Mouse (Mus musculus) heart, embryonic 15.5 days (tissue): Measurements from ENCODE around the gene Epb41l4b. TPM values are rescaled to one million over a fixed set of nuclear protein-coding genes. Genes with fewer than 3 reads are reported as not detected.

Experiments used
- ATAC-seq: fragments of 200-750 bp; cut with Nextera tagmentation; replicated peaks from 2 replicates; pipeline ENCODE4 v1.8.0; 2017; ENCODE audit warnings: low read depth, moderate TSS enrichment; ENCODE audit not compliant: insufficient number of reproducible peaks, insufficient read depth, low FRiP score
- H3K27ac ChIP-seq: fragments of 300-500 bp; sonication (generic); 2 replicates; pipeline ENCODE4 v1.5.1; 2015; ENCODE audit warnings: mild to moderate bottlenecking, inconsistent platforms
- H3K27me3 ChIP-seq: fragments of 300-500 bp; sonication (generic); 2 replicates; pipeline ENCODE4 v1.6.1; 2015; ENCODE audit warnings: inconsistent platforms
- H3K36me3 ChIP-seq: fragments of 300-500 bp; sonication (generic); 2 replicates; pipeline ENCODE4 v1.6.1; 2015; ENCODE audit warnings: mild to moderate bottlenecking, inconsistent platforms
- H3K4me1 ChIP-seq: fragments of 300-500 bp; sonication (generic); replicated peaks from 2 replicates; pipeline ENCODE4 v1.6.1; 2015; ENCODE audit warnings: inconsistent platforms
- H3K4me2 ChIP-seq: fragments of 300-500 bp; sonication (generic); 2 replicates; pipeline ENCODE4 v1.6.1; 2015; ENCODE audit warnings: inconsistent platforms, mild to moderate bottlenecking, moderate library complexity
- H3K4me3 ChIP-seq: fragments of 300-500 bp; sonication (generic); 2 replicates; pipeline ENCODE4 v1.5.1; 2015; ENCODE audit warnings: mild to moderate bottlenecking, inconsistent platforms
- H3K9ac ChIP-seq: fragments of 300-500 bp; sonication (generic); 2 replicates; pipeline ENCODE4 v1.6.1; 2015; ENCODE audit warnings: mild to moderate bottlenecking, inconsistent platforms
- H3K9me3 ChIP-seq: fragments of 300-500 bp; sonication (generic); replicated peaks from 2 replicates; pipeline ENCODE4 v1.6.1; 2016; ENCODE audit warnings: inconsistent platforms
- WGBS: fragments of 180-500 bp; shearing (Covaris S2); methylation state at CpG from one replicate; pipeline ENCODE4 v1.1.7; 2015; ENCODE audit warnings: mixed read lengths; 5-methylcytosine and 5-hydroxymethylcytosine counted together
- polyA plus RNA-seq: library from polyadenylated mRNA; unstranded; fragments of >200 nt; fragmentation: Nextera tagmentation; extraction: Ambion mirVana; gene quantifications from 2 replicates; pipeline ENCODE4 v1.2.1, GENCODE M21; 2015

Gene Epb41l4b
- polyA plus RNA-seq, 1 experiment from 2014 or later = 0.31 TPM

DNA sequence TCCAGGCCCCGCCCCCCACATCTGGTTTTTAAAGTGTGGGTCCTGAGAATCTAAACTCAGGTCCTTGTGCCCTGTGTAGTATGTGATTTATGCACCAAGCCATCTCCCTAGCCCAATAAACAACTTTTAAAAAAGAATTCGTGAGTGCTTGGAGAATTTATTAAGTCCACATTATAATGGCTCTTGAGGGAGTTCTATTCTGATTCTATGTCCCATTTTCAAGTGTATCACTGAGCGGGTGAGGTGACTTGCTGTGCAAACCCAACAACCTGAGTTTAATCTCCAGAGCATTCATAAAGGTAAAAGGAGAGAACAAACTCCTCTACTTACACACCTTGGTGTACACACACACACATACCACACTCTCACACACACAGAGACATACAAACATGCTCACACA lies 25.4 kb upstream of the Epb41l4b start:
- Histone ChIP-seq H3K27me3 (no peaks in the 10 kb centered on the region), H3K4me3 (no peak overlapping the region), H3K27ac (no peak overlapping the region), H3K9me3 (no peaks in the 10 kb centered on the region), H3K4me2 (no peak overlapping the region), H3K9ac (no peak overlapping the region), H3K36me3 (no peaks in the 10 kb centered on the region), H3K4me1 (peaks cover 10% of the 10 kb centered on the region)
- 82% methylated on average over 3 of the region's 3 CpGs for WGBS
- ATAC-seq = no peak

DNA sequence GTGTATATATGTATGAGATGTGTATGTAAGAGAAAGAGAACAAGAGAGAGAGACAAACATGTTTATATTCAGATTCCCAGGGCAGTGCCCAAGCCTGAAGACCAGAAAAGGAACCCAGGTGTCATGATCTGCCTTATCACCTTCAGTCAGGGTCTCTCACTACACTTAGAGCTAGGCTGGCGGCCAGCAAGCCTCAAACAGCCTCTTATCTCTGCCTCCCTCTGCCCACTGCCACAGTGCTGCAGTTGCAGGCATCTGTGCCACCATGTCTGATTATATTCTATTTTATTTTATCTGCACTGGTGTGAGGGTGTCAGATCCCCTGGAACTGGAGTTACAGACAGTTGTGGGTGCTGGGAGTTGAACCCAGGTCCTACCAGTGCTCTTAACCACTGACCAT lies 25.0 kb upstream of the Epb41l4b start:
- no peaks in the 10 kb centered on the region for H3K27me3 ChIP-seq
- H3K4me3 ChIP-seq = no peak overlapping the region
- peaks cover 10% of the 10 kb centered on the region for H3K4me1 ChIP-seq
- no peaks in the 10 kb centered on the region for H3K36me3 ChIP-seq
- 28% methylated on average over 1 of the region's 1 CpGs for WGBS
- H3K9me3 ChIP-seq = no peaks in the 10 kb centered on the region
- H3K27ac ChIP-seq = no peak overlapping the region
- H3K4me2 ChIP-seq = no peak overlapping the region
- no peak for ATAC-seq
- no peak overlapping the region for H3K9ac ChIP-seq

DNA sequence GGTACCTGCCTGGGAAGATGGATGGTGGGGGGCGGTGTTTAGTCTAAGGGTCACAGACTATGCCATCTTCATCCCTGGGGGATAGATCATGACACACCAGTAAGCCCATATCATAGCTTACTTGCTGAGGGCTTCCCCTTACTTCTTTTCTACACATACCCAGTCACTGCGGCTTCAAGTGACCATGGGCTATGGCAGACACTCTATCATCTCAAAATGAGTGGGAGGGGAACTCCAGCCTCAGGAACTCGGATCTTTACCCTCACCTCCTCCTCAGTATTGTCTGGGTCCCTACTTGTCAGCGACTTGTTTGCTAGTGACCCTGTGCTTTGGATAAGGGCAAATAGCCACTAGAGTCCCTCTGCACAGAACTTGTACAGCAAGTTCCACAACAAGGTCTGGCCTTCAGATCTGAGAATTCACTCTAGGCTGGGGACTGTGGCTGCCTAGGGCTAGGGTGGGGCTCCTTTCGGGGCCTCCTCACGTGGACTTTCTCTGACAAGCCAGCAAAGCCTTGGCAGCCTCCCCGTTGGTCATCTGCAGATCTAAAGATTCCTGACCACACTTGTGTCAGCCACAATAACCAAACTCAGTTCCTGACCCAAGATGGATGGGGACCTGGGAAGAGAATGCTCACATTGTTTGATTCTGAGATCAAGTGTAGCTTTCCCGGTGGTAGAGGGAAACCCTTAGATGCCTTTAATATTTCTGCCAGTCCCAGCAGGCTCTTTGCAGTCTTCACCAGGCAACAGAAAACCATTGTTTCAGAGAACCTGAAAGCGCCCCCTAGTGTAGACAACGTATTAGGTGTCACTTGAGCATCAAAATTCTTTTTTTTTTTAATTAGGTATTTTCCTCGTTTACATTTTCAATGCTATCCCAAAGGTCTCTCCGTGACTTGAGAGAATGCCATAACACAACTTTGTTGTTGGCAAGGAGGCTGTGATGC lies 24.0 kb upstream of the Epb41l4b start:
- ATAC-seq = no peak

DNA sequence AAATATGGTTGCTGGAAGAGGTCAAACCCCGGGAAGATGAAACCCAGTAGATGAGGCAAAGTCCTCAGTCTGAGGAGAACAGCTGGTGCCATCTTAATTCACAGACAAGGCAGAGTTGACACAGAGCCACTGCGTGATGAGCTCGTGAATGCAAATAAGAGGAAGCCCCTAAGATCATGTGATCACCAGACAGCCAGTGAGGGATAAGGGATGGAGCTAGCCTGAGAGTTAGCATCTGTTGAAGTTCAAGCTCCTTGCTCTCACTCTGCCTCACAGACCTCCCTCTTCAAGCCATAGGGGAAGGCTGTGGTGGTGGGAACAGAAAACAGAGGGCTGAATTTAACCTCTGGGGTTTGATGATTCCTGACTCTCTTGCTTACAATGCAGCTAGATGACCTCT lies 22.4 kb upstream of the Epb41l4b start:
- Histone ChIP-seq H3K9ac (no peak overlapping the region), H3K27ac (no peak overlapping the region), H3K9me3 (no peaks in the 10 kb centered on the region), H3K4me2 (no peak overlapping the region), H3K27me3 (0 out of 2 replicates have a peak, but pooled peaks cover 3% of the 10 kb centered on the region), H3K4me3 (no peak overlapping the region), H3K4me1 (0 out of 2 replicates have a peak, but pooled peaks cover 2% of the 10 kb centered on the region), H3K36me3 (no peaks in the 10 kb centered on the region)
- 58% methylated on average over 3 of the region's 3 CpGs for WGBS
- no peak for ATAC-seq

More for the DNA sequence above, 24.0 kb upstream of the Epb41l4b start:
- no peak overlapping the region for H3K27ac ChIP-seq
- peaks cover 8% of the 10 kb centered on the region; the same call in 1 of the 2 replicates for H3K4me1 ChIP-seq
- WGBS = 55% methylated on average over 12 of the region's 12 CpGs
- no peaks in the 10 kb centered on the region for H3K9me3 ChIP-seq
- no peak overlapping the region for H3K4me2 ChIP-seq
- H3K4me3 ChIP-seq = no peak overlapping the region
- no peak overlapping the region for H3K9ac ChIP-seq
- H3K36me3 ChIP-seq = no peaks in the 10 kb centered on the region
- 0 out of 2 replicates have a peak, but pooled peaks cover 3% of the 10 kb centered on the region for H3K27me3 ChIP-seq

DNA sequence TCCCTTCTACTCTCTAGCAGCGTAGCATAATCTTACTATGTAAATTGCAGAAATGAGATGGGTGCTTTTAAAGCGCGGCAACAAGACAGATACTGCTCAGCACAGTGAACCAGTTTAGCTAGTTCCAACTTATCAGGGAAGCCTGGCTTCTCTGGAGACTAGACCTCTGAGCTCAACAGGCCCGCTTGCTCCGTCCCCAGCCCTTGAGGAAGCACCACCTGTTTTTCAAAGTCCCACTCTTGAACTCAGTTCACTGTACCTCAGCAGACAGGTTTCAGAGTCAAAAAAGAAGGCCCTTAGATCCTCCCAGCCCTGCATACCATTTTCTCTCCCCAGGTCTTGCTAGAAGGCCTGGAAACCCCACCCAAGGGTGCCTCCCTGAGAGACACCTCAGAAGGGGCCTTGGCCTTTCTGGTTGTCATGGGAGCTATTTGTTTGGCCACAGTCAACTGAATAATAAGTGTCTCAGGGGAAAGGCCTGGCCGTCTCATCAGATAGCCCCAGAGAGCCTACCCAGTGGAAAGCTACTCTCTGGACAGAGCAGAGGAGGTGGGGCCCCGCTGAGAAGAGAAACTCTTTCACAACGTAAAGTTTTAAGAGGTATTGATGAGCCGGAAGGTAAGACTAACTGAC lies 21.5 kb upstream of the Epb41l4b start:
- 0 out of 2 replicates have a peak, but pooled peaks cover 2% of the 10 kb centered on the region for H3K4me1 ChIP-seq
- no peak overlapping the region for H3K9ac ChIP-seq
- H3K4me2 ChIP-seq = no peak overlapping the region
- WGBS = 85% methylated on average over 9 of the region's 9 CpGs
- H3K27ac ChIP-seq = no peak overlapping the region
- no peaks in the 10 kb centered on the region for H3K9me3 ChIP-seq
- 0 out of 2 replicates have a peak, but pooled peaks cover 3% of the 10 kb centered on the region for H3K27me3 ChIP-seq
- no peaks in the 10 kb centered on the region for H3K36me3 ChIP-seq
- H3K4me3 ChIP-seq = no peak overlapping the region
- ATAC-seq = no peak

DNA sequence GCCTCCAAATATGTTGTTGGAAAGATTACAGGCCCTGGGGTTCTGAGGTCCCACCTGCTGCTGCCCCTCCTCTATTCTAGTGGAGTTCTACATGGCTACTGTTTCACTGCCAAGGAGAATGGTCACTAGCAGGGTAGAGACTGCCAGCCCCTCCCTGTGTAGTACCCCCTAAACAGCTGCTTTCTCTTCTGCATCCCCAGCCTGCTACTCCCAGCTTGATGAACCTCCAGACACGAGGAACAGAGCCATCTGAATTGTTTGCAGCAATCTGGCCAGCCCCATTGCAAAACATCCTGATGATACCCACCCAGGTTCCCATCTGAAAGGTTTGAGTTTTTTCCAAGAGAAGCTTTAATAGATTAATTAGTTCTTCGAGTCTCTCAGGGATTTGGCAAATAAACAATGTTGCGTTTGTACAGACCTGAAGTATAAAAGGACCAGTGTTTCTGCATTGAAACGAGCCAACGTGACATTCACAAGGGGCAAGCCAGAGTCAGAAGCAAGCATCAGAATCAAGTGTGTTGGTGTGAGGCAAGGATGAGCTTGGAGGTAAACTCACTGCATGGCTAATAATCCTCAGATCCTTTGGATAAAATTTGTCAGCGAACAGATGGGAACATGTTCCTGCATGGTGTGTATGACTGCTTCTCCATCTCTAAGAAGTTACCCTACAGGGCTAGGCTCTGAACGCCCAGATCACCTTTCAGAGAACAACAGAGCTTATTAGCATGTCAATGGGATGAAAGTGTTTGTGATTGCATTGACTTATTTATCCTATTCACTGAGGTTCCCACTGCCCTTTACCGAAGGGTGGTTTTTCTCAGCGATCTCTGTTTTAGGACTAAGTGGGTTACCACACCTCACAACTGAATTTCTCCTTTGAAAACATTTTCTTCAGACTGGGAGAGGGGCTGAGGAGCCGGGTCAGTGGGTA lies 19.8 kb upstream of the Epb41l4b start:
- Histone ChIP-seq H3K36me3 (no peaks in the 10 kb centered on the region), H3K4me2 (no peak overlapping the region), H3K27ac (no peak overlapping the region), H3K27me3 (0 out of 2 replicates have a peak, but pooled peaks cover 3% of the 10 kb centered on the region), H3K4me1 (no peaks in the 10 kb centered on the region), H3K9me3 (no peaks in the 10 kb centered on the region), H3K4me3 (no peak overlapping the region), H3K9ac (no peak overlapping the region)
- ATAC-seq = no peak
- 51% methylated on average over 10 of the region's 10 CpGs for WGBS

DNA sequence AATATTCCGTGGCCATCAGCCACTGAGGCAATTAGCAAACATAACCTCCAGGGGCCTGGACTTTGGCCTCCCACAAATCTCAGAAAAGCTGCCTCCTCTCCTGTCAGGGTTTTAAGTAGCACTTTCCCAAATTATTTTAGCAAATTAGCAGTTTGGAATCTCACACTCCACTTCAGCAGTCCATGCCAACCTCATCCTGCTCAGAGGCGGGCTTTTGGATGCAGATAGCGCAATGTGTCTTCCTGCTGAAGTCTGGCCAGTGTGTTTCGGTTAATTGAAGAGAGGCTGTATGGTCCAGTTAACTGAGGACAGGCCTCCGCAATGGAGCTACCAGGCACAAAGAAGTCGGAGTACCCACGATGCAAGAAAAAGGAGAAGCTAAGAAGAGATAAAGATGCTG lies 17.3 kb upstream of the Epb41l4b start:
- no peak overlapping the region for H3K4me3 ChIP-seq
- peaks cover 8% of the 10 kb centered on the region for H3K4me1 ChIP-seq
- no peak for ATAC-seq
- WGBS = 71% methylated on average over 7 of the region's 7 CpGs
- H3K9ac ChIP-seq = no peak overlapping the region
- H3K27ac ChIP-seq = no peak overlapping the region
- H3K27me3 ChIP-seq = 0 out of 2 replicates have a peak, but pooled peaks cover 3% of the 10 kb centered on the region
- H3K36me3 ChIP-seq = no peaks in the 10 kb centered on the region
- no peaks in the 10 kb centered on the region for H3K9me3 ChIP-seq
- no peak overlapping the region for H3K4me2 ChIP-seq

DNA sequence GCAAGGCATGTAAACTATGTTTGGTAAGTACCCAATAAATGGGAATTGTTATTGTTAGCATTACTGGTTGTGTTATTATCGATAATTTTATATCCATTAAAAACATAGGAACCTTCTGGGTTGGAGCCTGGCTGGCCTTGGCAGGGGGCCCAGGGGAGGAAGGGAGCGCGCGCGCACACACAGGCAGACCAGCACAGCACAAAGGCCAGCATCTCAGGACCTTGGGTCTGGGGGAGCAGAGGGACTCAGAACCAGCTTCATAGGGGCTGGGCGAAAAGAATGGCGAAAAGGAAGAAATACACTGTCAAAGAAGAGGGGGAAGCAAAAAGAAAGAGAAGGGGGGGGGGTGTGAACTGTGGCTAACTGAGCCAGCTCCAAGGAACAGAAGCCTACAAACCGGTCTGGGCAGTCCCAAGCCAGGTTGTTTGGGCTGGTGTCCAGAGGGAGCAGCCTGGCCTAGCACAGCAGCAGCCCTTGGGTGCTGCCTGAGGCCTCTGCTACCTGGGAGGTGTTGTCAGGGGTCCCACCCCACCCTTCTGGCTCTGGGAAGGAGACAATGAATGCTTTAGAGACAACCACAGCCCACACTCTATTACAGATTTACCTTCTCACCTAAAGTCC lies 13.4 kb upstream of the Epb41l4b start:
- Histone ChIP-seq H3K4me1 (peaks cover 21% of the 10 kb centered on the region), H3K4me3 (no peak overlapping the region), H3K36me3 (no peaks in the 10 kb centered on the region), H3K9ac (no peak overlapping the region), H3K27ac (no peak overlapping the region), H3K4me2 (no peak overlapping the region), H3K9me3 (no peaks in the 10 kb centered on the region), H3K27me3 (no peaks in the 10 kb centered on the region)
- WGBS = 77% methylated on average over 8 of the region's 8 CpGs
- no peak for ATAC-seq

DNA sequence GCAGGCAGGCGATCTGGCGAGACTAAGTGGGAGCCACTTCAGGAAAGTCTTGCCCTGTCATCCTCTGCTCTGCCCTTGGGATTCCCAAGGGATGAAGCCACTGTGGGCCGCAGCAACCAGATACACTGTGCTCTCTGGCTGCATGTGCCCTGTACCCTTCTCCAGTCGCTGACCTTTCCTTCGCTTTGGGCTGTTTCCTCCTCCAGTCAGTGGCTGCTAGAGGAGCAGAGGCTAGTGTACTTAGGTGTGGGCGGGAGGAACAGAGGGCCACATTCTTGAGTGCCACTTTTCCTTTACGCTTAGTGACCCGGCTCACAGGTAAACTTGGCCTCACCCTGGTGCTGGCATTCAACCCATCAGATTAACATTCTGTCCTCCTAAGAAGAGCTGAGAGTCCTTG lies 10.6 kb upstream of the Epb41l4b start:
- Histone ChIP-seq H3K9ac (peak overlapping the region; percentile 34), H3K4me1 (peaks cover 21% of the 10 kb centered on the region), H3K4me3 (peak overlapping the region; percentile 6), H3K9me3 (no peaks in the 10 kb centered on the region), H3K36me3 (no peaks in the 10 kb centered on the region), H3K27me3 (no peaks in the 10 kb centered on the region), H3K27ac (peak overlapping the region; percentile 28; the same call in 1 of the 2 replicates), H3K4me2 (peak overlapping the region; percentile 48)
- WGBS = 40% methylated on average over 8 of the region's 8 CpGs
- ATAC-seq = 0 out of 2 replicates have a peak, but pooled peaks have one; percentile 22

DNA sequence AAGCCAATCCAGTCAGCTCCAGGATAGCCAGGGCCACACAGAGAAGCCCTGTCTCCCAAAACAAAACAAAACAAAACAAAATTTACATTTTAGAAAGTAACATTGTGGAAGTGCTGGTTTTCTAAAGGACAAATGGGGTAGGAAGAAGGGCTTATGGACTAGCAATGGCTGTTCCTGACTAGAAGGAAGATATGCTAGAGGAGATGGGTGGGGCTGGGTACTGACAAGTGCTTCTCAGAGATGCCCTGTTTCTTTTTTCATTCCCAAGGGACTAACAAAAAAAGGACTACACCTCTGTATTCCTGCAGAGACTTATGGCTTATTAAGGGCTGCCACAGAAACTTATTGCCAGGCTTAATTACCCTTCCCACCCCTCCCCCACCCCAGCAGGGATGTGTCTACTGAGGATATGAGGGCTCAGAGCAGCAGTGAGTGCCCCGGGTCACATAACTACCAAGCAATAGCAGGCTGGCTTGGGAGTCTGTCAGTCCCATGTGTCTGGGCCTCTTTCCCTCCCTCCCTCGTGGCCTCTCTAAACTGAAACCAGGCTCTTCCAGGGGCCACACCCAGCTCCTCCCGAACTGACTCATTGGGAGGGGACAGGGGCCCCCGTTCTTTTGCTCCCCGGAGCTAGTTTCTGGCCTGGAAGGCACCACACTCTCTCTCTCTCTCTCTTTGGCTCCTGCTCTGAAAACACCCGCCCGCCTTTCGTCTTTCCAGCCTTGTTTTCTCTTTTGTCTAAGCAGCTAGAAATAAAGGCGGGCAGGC lies 10.0 kb upstream of the Epb41l4b start:
- Histone ChIP-seq H3K4me3 (peak overlapping the region; percentile 6), H3K4me2 (peak overlapping the region; percentile 48), H3K9me3 (no peaks in the 10 kb centered on the region), H3K36me3 (no peaks in the 10 kb centered on the region), H3K27me3 (no peaks in the 10 kb centered on the region), H3K27ac (peak overlapping the region; percentile 28; the same call in 1 of the 2 replicates), H3K4me1 (peaks cover 21% of the 10 kb centered on the region), H3K9ac (peak overlapping the region; percentile 34)
- WGBS = 11% methylated on average over 9 of the region's 9 CpGs
- peak; percentile 43; the same call in 1 of the 2 replicates for ATAC-seq
